Mouse (Mus musculus): ENCODE measurements around the gene Ugt1a10. TPM values are rescaled to one million over a fixed set of nuclear protein-coding genes. Genes with fewer than 3 reads are reported as not detected.

The Ugt1a10 gene
- polyA plus RNA-seq, 1 experiment from 2014 or later, result not detected

DNA sequence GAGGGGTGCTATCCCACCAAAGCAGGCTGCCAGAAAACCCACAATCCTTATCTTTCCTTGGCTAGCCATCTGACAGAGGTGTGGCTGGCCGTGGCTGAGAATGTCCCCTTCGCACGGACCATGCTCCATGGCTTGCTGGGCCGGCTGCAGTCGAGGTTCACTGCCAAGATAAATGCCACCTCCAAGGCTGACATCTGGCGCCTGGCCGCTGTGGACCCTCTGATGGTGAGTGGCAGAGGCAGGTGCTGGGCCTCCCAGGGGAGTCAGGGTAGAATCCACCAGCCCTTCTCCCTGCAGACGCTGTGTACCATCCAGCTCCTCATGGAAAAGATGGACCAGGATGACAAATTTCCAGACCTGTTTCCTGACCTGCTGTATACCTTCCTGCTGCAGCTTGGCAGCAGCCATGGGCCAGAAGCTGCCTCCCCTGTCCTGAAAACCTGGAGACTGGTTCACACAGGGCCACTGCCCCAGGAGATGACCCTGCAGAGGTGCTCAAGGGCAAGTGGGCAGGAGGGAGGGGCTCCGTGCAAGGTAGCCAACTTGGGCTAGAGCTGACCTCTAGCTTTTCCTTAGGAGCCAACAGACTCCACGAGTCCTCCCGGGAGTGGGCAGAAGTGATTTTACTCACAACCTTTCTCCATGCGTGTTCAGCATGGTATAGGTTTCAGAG, 199.7 kb downstream of the Ugt1a10 start:
- Histone ChIP-seq H3K36me3 (ENCODE audit: insufficient read depth) (peaks cover 4% of the 10 kb centered on the region), H3K9ac (no peak overlapping the region), H3K9me3 (ENCODE audit: low read depth, low read length) (peaks cover 52% of the 10 kb centered on the region), H3K27me3 (ENCODE audit: insufficient read depth, low read length) (no peaks in the 10 kb centered on the region), H3K27ac (ENCODE audit: low read depth) (no peak overlapping the region), H3K4me3 (ENCODE audit: low read depth, low read length) (no peak overlapping the region), H3K4me2 (no peak overlapping the region), H3K4me1 (ENCODE audit: insufficient read depth) (no peaks in the 10 kb centered on the region)
- no peak for TF ChIP-seq CTCF (IDR thresholded peaks at IDR 0.05; ENCODE audit: low read depth)
- WGBS, result 82% methylated on average over 12 of the region's 12 CpGs
- no peak for ATAC-seq (ENCODE audit: insufficient read depth)
- DNase-seq, result no peak

GRCm38 (mm10) chr1:88255466-88255857, 200.3 kb downstream of the Ugt1a10 start:
- ATAC-seq (ENCODE audit: insufficient read depth) (no peak), DNase-seq (no peak)
- no peak for TF ChIP-seq CTCF (IDR thresholded peaks at IDR 0.05; ENCODE audit: low read depth)
- H3K9me3 ChIP-seq (ENCODE audit: low read depth, low read length), result peaks cover 46% of the 10 kb centered on the region
- peaks cover 9% of the 10 kb centered on the region for H3K36me3 ChIP-seq (ENCODE audit: insufficient read depth)
- no peak overlapping the region for H3K4me2 ChIP-seq
- 56% methylated on average over 2 of the region's 2 CpGs for WGBS
- H3K9ac ChIP-seq, result no peak overlapping the region
- no peaks in the 10 kb centered on the region for H3K4me1 ChIP-seq (ENCODE audit: insufficient read depth)
- H3K27ac ChIP-seq (ENCODE audit: low read depth), result no peak overlapping the region
- H3K27me3 ChIP-seq (ENCODE audit: insufficient read depth, low read length), result no peaks in the 10 kb centered on the region
- H3K4me3 ChIP-seq (ENCODE audit: low read depth, low read length), result no peak overlapping the region

GRCm38 (mm10) chr1:88255989-88256754, 201.0 kb downstream of the Ugt1a10 start:
- Histone ChIP-seq H3K9me3 (ENCODE audit: low read depth, low read length) (peaks cover 39% of the 10 kb centered on the region), H3K27me3 (ENCODE audit: insufficient read depth, low read length) (no peaks in the 10 kb centered on the region), H3K4me2 (no peak overlapping the region), H3K36me3 (ENCODE audit: insufficient read depth) (peaks cover 17% of the 10 kb centered on the region), H3K4me3 (ENCODE audit: low read depth, low read length) (no peak overlapping the region), H3K4me1 (ENCODE audit: insufficient read depth) (no peaks in the 10 kb centered on the region), H3K27ac (ENCODE audit: low read depth) (no peak overlapping the region), H3K9ac (no peak overlapping the region)
- no peak for ATAC-seq (ENCODE audit: insufficient read depth)
- DNase-seq, result no peak
- WGBS, result 74% methylated on average over 13 of the region's 13 CpGs
- TF ChIP-seq CTCF (IDR thresholded peaks at IDR 0.05; ENCODE audit: low read depth), result no peak

- Histone ChIP-seq H3K4me1 (ENCODE audit: insufficient read depth) (no peaks in the 10 kb centered on the region), H3K9ac (no peak overlapping the region), H3K27ac (ENCODE audit: low read depth) (no peak overlapping the region), H3K27me3 (ENCODE audit: insufficient read depth, low read length) (no peaks in the 10 kb centered on the region), H3K9me3 (ENCODE audit: low read depth, low read length) (peaks cover 36% of the 10 kb centered on the region), H3K4me3 (ENCODE audit: low read depth, low read length) (no peak overlapping the region), H3K4me2 (no peak overlapping the region), H3K36me3 (ENCODE audit: insufficient read depth) (peaks cover 26% of the 10 kb centered on the region)
- DNase-seq, result no peak
- no peak for TF ChIP-seq CTCF (IDR thresholded peaks at IDR 0.05; ENCODE audit: low read depth)
- 76% methylated on average over 10 of the region's 10 CpGs for WGBS
- no peak for ATAC-seq (ENCODE audit: insufficient read depth)
These were observed 201.9 kb downstream of the Ugt1a10 start for GRCm38 (mm10) chr1:88256886-88257663.

DNA sequence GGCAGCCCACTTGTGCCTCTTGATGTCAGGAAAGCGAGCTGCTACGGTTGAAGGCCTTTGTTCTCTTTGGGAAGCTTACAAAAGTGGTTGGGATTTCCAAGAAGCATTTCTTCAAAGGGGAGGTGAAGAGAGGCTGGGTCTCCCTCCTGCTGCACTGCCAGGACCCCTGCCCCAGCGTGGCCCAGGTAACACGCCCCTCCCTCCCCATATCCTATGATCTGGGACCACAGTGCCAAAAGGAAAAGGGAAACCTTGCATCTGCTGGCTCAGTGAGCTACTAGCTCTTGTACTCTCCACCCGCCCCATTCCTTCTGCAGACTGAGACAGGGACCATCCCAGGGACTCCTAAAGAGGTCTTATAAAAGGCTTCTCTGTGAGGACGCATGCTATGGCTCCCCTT, 202.5 kb downstream of the Ugt1a10 start:
- no peaks in the 10 kb centered on the region for H3K4me1 ChIP-seq (ENCODE audit: insufficient read depth)

DNA sequence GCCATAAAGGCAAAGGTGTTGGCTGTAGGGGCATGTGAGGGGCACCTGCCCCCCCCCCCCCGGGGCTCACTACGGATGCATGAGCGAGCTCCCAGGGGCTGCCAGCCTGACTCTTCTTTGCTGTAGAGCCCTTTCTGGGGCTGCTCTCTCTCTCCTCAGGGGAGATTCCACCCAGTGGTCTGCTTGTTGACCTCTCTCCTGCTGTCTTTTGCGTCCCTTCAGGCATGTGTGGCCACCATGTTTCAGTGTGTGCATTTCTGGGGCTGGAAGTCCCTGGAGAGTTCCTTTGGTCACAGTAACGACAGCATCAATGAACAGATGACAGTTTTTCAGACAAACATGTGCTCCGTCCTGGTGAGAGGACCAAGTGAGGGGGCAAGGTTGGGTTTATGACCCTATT, 203.2 kb downstream of the Ugt1a10 start:
- H3K9me3 ChIP-seq (ENCODE audit: low read depth, low read length), result peaks cover 28% of the 10 kb centered on the region
- TF ChIP-seq CTCF (IDR thresholded peaks at IDR 0.05; ENCODE audit: low read depth), result no peak

More for the DNA sequence above, 202.5 kb downstream of the Ugt1a10 start:
- WGBS, result 76% methylated on average over 6 of the region's 6 CpGs
- Histone ChIP-seq H3K9ac (no peak overlapping the region), H3K27ac (ENCODE audit: low read depth) (no peak overlapping the region), H3K36me3 (ENCODE audit: insufficient read depth) (peaks cover 32% of the 10 kb centered on the region), H3K27me3 (ENCODE audit: insufficient read depth, low read length) (no peaks in the 10 kb centered on the region), H3K4me2 (no peak overlapping the region), H3K4me3 (ENCODE audit: low read depth, low read length) (no peak overlapping the region), H3K9me3 (ENCODE audit: low read depth, low read length) (peaks cover 30% of the 10 kb centered on the region)
- no peak for TF ChIP-seq CTCF (IDR thresholded peaks at IDR 0.05; ENCODE audit: low read depth)
- ATAC-seq (ENCODE audit: insufficient read depth) (no peak), DNase-seq (no peak)

More for the DNA sequence above, 203.2 kb downstream of the Ugt1a10 start:
- H3K27me3 ChIP-seq (ENCODE audit: insufficient read depth, low read length), result no peaks in the 10 kb centered on the region
- peaks cover 38% of the 10 kb centered on the region for H3K36me3 ChIP-seq (ENCODE audit: insufficient read depth)
- H3K4me2 ChIP-seq, result no peak overlapping the region
- no peak overlapping the region for H3K9ac ChIP-seq
- H3K4me3 ChIP-seq (ENCODE audit: low read depth, low read length), result no peak overlapping the region
- 68% methylated on average over 6 of the region's 6 CpGs for WGBS
- no peak for ATAC-seq (ENCODE audit: insufficient read depth)
- no peak for DNase-seq
- no peaks in the 10 kb centered on the region for H3K4me1 ChIP-seq (ENCODE audit: insufficient read depth)
- H3K27ac ChIP-seq (ENCODE audit: low read depth), result no peak overlapping the region

All from lung, embryonic 14.5 days (tissue).